Mouse (Mus musculus): Measurements from ENCODE around the gene Tmc4.

DNA sequence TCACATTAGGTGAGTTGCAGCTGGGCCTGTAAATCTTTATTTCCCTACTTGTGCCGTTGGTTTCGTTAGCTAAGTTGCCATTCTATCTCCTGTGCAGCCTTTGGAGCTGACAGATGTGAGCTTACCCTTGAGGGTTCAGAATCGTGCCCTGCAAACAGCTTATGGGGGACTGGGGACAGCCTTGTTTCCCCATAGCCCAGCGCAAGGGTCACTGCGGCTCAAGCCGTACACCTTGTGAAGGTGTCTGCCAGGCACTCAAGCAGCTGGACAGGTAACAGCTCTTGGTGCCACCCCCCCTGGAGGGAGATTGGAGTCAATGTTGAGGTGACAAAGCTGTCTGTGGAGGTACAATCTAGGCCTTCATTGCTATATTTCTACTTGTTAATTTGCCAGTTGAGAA is 28.6 kb upstream of the Tmc4 start:
- TF ChIP-seq CTCF (IDR thresholded peaks at IDR 0.05; ENCODE audit: borderline replicate concordance, insufficient read depth, low read length) (no peak), POLR2A (IDR thresholded peaks at IDR 0.05; ENCODE audit: low read depth, low read length) (no peak)
